Mouse (Mus musculus): Measurements from ENCODE around the gene Kdm5c.
"Not testable (repeated sequence)": the region's sequence is repeated elsewhere in the genome, so short reads cannot be mapped to it uniquely, and the experiment has no call there.

GRCm38 (mm10) chrX:152287026-152287425 lies 54.2 kb downstream of the Kdm5c start:
- TF ChIP-seq CTCF (IDR thresholded peaks at IDR 0.05; ENCODE audit: borderline replicate concordance, insufficient read depth, low read depth, low read length); POLR2A (IDR thresholded peaks at IDR 0.05; ENCODE audit: borderline replicate concordance, insufficient read depth, low read length): not testable (repeated sequence)

Data from cerebellum, adult 2 months (tissue).